Mouse (Mus musculus): ENCODE measurements around the gene Psmd14.

DNA sequence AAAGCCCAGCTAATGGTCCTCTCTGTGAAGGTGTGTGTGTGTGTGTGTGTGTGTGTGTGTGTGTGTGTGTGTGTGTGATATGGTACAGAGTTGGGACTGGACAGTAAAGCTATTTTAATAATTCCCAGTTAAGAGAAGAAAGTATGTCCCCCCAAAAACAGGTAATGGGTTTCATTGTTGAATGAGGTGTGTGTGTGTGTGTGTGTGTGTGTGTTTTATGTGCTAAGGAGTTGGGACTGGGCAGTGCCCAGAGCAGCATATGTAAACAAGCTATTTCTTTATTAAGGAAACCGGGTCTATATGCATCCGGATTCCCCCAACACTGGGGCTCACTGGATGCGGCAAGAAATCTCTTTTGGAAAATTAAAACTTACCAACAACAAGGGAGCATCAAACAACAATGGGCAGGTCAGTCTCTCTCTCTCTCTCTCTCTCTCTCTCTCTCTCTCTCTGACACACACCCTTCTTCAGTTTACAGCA lies 94.9 kb downstream of the Psmd14 start:
- no peak for TF ChIP-seq POLR2AphosphoS2 (IDR thresholded peaks at IDR 0.05; ENCODE audit: insufficient read length, low read depth)
- TF ChIP-seq MAX (IDR thresholded peaks at IDR 0.05; ENCODE audit: low read depth): no peak
- TF ChIP-seq E2F4 (IDR thresholded peaks at IDR 0.05; ENCODE audit: insufficient read depth): no peak
- no peak for TF ChIP-seq TCF3 (IDR thresholded peaks at IDR 0.05; ENCODE audit: insufficient read length, low read depth)
- no peak for TF ChIP-seq POLR2A (IDR thresholded peaks at IDR 0.05; ENCODE audit: insufficient read length, low read depth)
- no peak for TF ChIP-seq MYOD1 (IDR thresholded peaks at IDR 0.05; ENCODE audit: control insufficient read depth in 1 of 3, insufficient read length in 2 of 3, low read depth in 2 of 3)
- TF ChIP-seq MYOG (IDR thresholded peaks at IDR 0.05; ENCODE audit: control insufficient read depth in 1 of 3, insufficient read depth in 1 of 3, insufficient read length in 2 of 3, low read depth in 2 of 3): no peak
- no peak for TF ChIP-seq USF1 (IDR thresholded peaks at IDR 0.05; ENCODE audit: low read depth)

Data from myocyte (in vitro differentiated cells).